Mouse (Mus musculus): ENCODE results near the gene Tas2r138. TPM values are rescaled to one million over a fixed set of nuclear protein-coding genes. Genes with fewer than 3 reads are reported as not detected.

Gene Tas2r138
- total RNA-seq, 2 experiments from 2014 or later: not detected

DNA sequence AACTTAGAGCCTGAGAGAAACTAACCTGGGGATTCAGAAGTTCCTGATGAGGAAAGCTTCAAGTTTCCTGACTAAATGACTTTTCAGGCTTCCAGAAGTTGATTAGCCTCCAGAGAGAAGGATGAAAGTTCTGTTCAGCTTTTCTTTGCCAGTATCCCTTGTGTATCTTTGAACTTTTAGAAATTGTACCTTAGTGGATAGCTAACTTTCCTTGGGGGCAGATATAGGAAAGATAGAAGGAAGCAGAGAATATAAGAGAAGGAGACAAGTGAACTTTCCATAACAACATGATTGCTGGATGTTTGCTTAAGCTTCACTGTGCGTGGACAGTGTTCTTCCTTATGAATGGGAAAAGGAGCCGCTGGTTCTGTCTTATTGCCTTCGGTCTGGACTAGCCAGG is 43.9 kb downstream of the Tas2r138 start, which contains the start of gene Olfr460:
TSS of gene Olfr460 (plus strand) at position 301 of the 400 bp plus-strand sequence.
- intact Hi-C loops (cut with DNase I): no loop called here
- no peak for DNase-seq (ENCODE audit: low spot score in 2 of 2)

Other genes starting within 250 kb of the Tas2r138 start
- 10 to 100 TPM; 53.2 to 58.2 TPM for gene E330009J07Rik, start 177.2 kb downstream of the Tas2r138 start, total RNA-seq (2021)
- gene Wee2, start 174.2 kb downstream of the Tas2r138 start, total RNA-seq (2021): under 1 TPM in 1 of 2 experiments, not detected in 1; 0.18 TPM
- gene Ssbp1, start 142.0 kb downstream of the Tas2r138 start, total RNA-seq (2021): 10 to 100 TPM; 25.9 to 36.0 TPM
- gene Tas2r137, start 122.1 kb downstream of the Tas2r138 start, total RNA-seq (2021): under 1 TPM; 0.39 TPM
- not detected for gene Tas2r108, start 119.8 kb downstream of the Tas2r138 start, total RNA-seq (2021)
- gene Prss37, start 93.8 kb downstream of the Tas2r138 start, total RNA-seq (2021): not detected
- not detected for gene Olfr461, start 58.3 kb downstream of the Tas2r138 start, total RNA-seq (2021)
- not detected for gene Olfr460, start 43.8 kb downstream of the Tas2r138 start, total RNA-seq (2021)
- under 1 TPM; 0.47 to 0.84 TPM for gene Clec5a, start 27.5 kb downstream of the Tas2r138 start, total RNA-seq (2021)
- not detected for gene Mgam, start 15.5 kb upstream of the Tas2r138 start, total RNA-seq (2021)